Mouse (Mus musculus) spleen, adult 2 months (tissue): ENCODE data around the gene Trp53i13. TPM values are rescaled to one million over a fixed set of nuclear protein-coding genes. Genes with fewer than 3 reads are reported as not detected.

Source experiments
- DNase-seq, 2 experiments: peaks; one replicate each; pipeline versions ENCODE4 v3.0.0 to v3.0.0-alpha.2; 2012 to 2021; ENCODE audit warnings: low spot score in 2 of 2, low read depth in 1 of 2
- H3K27ac ChIP-seq: fragments of 200-500 bp; 2 replicates; pipeline ENCODE4 v1.5.1; 2012; ENCODE audit warnings: low read length, inconsistent platforms; ENCODE audit not compliant: insufficient read depth
- H3K27me3 ChIP-seq: fragments of 200-500 bp; 2 replicates; pipeline ENCODE4 v1.6.1; 2012; ENCODE audit warnings: mild to moderate bottlenecking, moderate library complexity, low read length, inconsistent platforms; ENCODE audit not compliant: control insufficient read depth, insufficient read depth
- H3K36me3 ChIP-seq: fragments of 200-500 bp; 2 replicates; pipeline ENCODE4 v1.6.1; 2012; ENCODE audit warnings: mild to moderate bottlenecking, low read length, inconsistent platforms; ENCODE audit not compliant: control insufficient read depth, insufficient read depth
- H3K4me1 ChIP-seq: fragments of 200-500 bp; 2 replicates; pipeline ENCODE4 v1.6.1; 2011; ENCODE audit warnings: inconsistent platforms; ENCODE audit not compliant: control insufficient read depth, insufficient read depth, insufficient read length
- H3K4me3 ChIP-seq: fragments of 200-500 bp; 2 replicates; pipeline ENCODE4 v1.5.1; 2011; ENCODE audit warnings: mild to moderate bottlenecking, inconsistent platforms; ENCODE audit not compliant: insufficient read depth, insufficient read length; ENCODE audit errors: extremely low read depth
- CTCF ChIP-seq: fragments of 200-500 bp; IDR thresholded peaks from 2 replicates; pipeline ENCODE4 v1.5.1; 2011; ENCODE audit warnings: mild to moderate bottlenecking, inconsistent platforms; ENCODE audit not compliant: insufficient read depth, insufficient read length, insufficient replicate concordance; ENCODE audit errors: extremely low read depth
- POLR2A ChIP-seq: fragments of 200-500 bp; IDR thresholded peaks from 2 replicates; pipeline ENCODE4 v1.6.1; 2011; ENCODE audit warnings: low read depth, low read length, inconsistent platforms
- WGBS: fragments of 180-500 bp; shearing (Covaris S2); methylation state at CpG from one replicate; pipeline ENCODE4 v1.1.7; 2018; 5-methylcytosine and 5-hydroxymethylcytosine counted together
- polyA plus RNA-seq: library from polyadenylated mRNA; depleted of rRNA; stranded (reverse); fragments of >200 nt; gene quantifications from 2 replicates; pipeline ENCODE4 v1.2.3, GENCODE M21; 2012

Gene Trp53i13
- polyA plus RNA-seq, 1 experiment, result 16.6 TPM

- H3K4me3 ChIP-seq, result no peak overlapping the region
- H3K27ac ChIP-seq, result no peak overlapping the region
- H3K36me3 ChIP-seq, result peaks cover 3% of the 10 kb centered on the region; the same call in 1 of the 2 replicates
- TF ChIP-seq POLR2A (no peak), CTCF (no peak)
- peaks cover 12% of the 10 kb centered on the region; the same call in 1 of the 2 replicates for H3K4me1 ChIP-seq
- no peak for DNase-seq
- H3K27me3 ChIP-seq, result no peaks in the 10 kb centered on the region
These were observed 20.3 kb downstream of the Trp53i13 start for GRCm38 (mm10) chr11:77495507-77495906.

- WGBS, result 82% methylated on average over 6 of the region's 6 CpGs
- TF ChIP-seq POLR2A (no peak), CTCF (no peak)
- no peak overlapping the region for H3K4me3 ChIP-seq
- H3K27ac ChIP-seq, result no peak overlapping the region
- H3K27me3 ChIP-seq, result peaks cover 1% of the 10 kb centered on the region
- no peak for DNase-seq
- H3K4me1 ChIP-seq, result peaks cover 12% of the 10 kb centered on the region; the same call in 1 of the 2 replicates
- H3K36me3 ChIP-seq, result peaks cover 3% of the 10 kb centered on the region; the same call in 1 of the 2 replicates
These were observed 21.0 kb downstream of the Trp53i13 start for GRCm38 (mm10) chr11:77494782-77495181.

- peaks cover 6% of the 10 kb centered on the region for H3K27me3 ChIP-seq
- DNase-seq, result no peak
- TF ChIP-seq CTCF (no peak), POLR2A (no peak)
- 24% methylated on average over 4 of the region's 4 CpGs for WGBS
- H3K27ac ChIP-seq, result 0 out of 2 replicates have a peak overlapping the region, but pooled peaks have one; percentile 3
- peak overlapping the region; percentile 83 for H3K4me3 ChIP-seq
- H3K4me1 ChIP-seq, result peaks cover 12% of the 10 kb centered on the region; the same call in 1 of the 2 replicates
- no peaks in the 10 kb centered on the region; the same call in 1 of the 2 replicates for H3K36me3 ChIP-seq
These were observed 21.5 kb downstream of the Trp53i13 start for GRCm38 (mm10) chr11:77494344-77494676.

- no peak for DNase-seq
- Histone ChIP-seq H3K36me3 (no peaks in the 10 kb centered on the region), H3K27me3 (peaks cover 12% of the 10 kb centered on the region), H3K4me1 (peaks cover 16% of the 10 kb centered on the region; the same call in 1 of the 2 replicates), H3K27ac (peak within 1 kb of the TSS; percentile 56), H3K4me3 (peak within 1 kb of the TSS; percentile 83)
- 4% methylated on average over 73 of the region's 74 CpGs for WGBS
- TF ChIP-seq CTCF (no peak), POLR2A (no peak)
These were observed 22.1 kb downstream of the Trp53i13 start, which contains the start of gene Git1 for GRCm38 (mm10) chr11:77493512-77494343. Git1 (plus strand) TSS chr11:77493562.

GRCm38 (mm10) chr11:77492911-77493332 lies 22.9 kb downstream of the Trp53i13 start:
- Histone ChIP-seq H3K27ac (peak overlapping the region; percentile 56), H3K4me1 (peaks cover 16% of the 10 kb centered on the region; the same call in 1 of the 2 replicates), H3K36me3 (no peaks in the 10 kb centered on the region), H3K4me3 (peak overlapping the region; percentile 83), H3K27me3 (peaks cover 13% of the 10 kb centered on the region)
- no peak for TF ChIP-seq CTCF
- no peak; the same call in 1 of the 2 replicates for TF ChIP-seq POLR2A
- under 1% methylated on average over 32 of the region's 32 CpGs for WGBS
- DNase-seq, result peak; percentile 72 to 91

GRCm38 (mm10) chr11:77492311-77492871 lies 23.4 kb downstream of the Trp53i13 start:
- under 1% methylated on average over 18 of the region's 18 CpGs for WGBS
- Histone ChIP-seq H3K4me3 (peak overlapping the region; percentile 83), H3K36me3 (no peaks in the 10 kb centered on the region), H3K27me3 (peaks cover 13% of the 10 kb centered on the region), H3K27ac (peak overlapping the region; percentile 56), H3K4me1 (peaks cover 15% of the 10 kb centered on the region; the same call in 1 of the 2 replicates)
- no peak for DNase-seq
- TF ChIP-seq CTCF, result no peak
- TF ChIP-seq POLR2A, result no peak
